Mouse (Mus musculus): Measurements from ENCODE around the gene Spint3. TPM values are rescaled to one million over a fixed set of nuclear protein-coding genes. Genes with fewer than 3 reads are reported as not detected.

Gene Spint3
- not detected in 2 replicates for polyA plus RNA-seq (2021; fragmentation: Nextera tagmentation)
- long read RNA-seq, experiment 1: 0 reads
- long read RNA-seq, experiment 2: 0 reads

DNA sequence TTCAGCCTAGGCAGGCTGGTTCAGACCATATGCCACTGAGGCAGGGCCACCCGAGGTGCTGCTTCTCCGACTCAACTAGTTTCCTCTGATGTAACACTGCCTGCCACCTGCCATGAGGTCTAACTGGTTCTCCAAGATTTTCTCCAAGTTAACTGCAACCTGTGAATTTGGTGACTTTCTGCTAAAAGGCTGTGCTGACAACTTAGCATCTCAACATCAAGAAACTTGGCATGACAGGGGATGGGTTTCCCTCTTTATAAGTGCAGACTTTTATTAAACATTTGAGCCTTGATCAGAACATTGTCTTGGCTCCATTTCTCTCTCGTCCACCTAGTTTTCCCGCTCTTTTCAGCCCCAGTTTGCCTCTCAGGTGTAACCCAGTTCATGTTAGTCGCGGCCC lies at the start of gene Spint3:
Gene Spint3 (minus strand): TSS at position 101 of the 400 bp plus-strand sequence.

DNA sequence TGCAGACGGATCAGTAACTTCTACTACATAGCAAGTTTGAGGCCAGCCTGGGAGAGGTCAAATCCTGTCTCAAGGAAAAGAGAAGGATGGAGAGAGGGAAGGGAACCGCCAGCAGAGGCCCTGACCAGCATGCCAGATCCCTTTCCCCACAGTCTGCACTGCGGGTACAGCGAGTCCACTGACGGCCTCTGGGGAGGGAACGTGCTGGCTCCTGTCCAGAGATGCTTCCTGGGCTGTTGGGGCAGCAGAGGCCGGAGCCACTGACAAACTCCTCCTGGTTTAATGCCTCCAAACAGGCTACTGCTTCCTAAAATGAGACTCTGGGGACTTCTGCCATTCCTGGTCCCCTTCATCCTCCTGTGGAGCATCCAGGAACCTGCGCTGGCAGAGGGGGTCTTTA lies 40.2 kb upstream of the Spint3 start, which contains the start of the genes Wfdc6b and Wfdc8:
Gene Wfdc6b (plus strand): TSS at position 52 of the 400 bp plus-strand sequence.
Gene Wfdc8 (minus strand): TSS at position 156 of the 400 bp plus-strand sequence.

DNA sequence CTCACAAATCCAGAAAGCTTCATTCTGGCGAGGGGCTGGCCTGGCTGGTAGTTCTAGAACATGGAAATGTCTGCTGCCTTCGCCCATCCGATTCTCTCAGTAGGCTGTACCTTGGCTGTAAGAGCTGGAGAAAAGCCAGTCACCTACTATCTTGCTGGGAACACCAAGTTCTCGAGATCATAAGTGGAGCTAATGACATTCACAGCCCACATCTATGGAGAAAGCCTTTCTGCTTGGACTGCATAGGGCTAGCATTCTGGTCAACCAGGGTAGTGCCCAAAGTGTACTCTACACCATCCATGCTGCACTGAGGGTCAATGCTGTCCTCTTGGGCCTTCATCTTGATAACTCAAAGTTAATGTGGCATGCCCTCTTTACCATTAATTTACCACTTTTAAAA lies 20.2 kb upstream of the Spint3 start, which contains the start of gene Eppin:
Gene Eppin (minus strand): TSS at position 101 of the 400 bp plus-strand sequence.

GRCm38 (mm10) chr2:164585025-164585725 lies 11.9 kb upstream of the Spint3 start, which contains the start of gene Wfdc6a:
TSS of gene Wfdc6a (minus strand) at chr2:164585447.

GRCm38 (mm10) chr2:164562391-164563188 lies 10.7 kb downstream of the Spint3 start, which contains the start of gene Wfdc2:
TSS of gene Wfdc2 (plus strand) at chr2:164562413.

Other genes with a start within 250 kb of the Spint3 start
- gene Svs5, start 240.7 kb downstream of the Spint3 start, polyA plus RNA-seq (2021; fragmentation: Nextera tagmentation): not detected in 2 replicates
- gene Slpi, start 184.4 kb downstream of the Spint3 start, polyA plus RNA-seq (2021; fragmentation: Nextera tagmentation): 0.24 and 0.45 TPM in 2 replicates
- gene Rbpjl, start 170.3 kb downstream of the Spint3 start, polyA plus RNA-seq (2021; fragmentation: Nextera tagmentation): 0.21 TPM in 2 replicates
- gene Matn4, start 168.3 kb downstream of the Spint3 start, polyA plus RNA-seq (2021; fragmentation: Nextera tagmentation): 2.3 and 2.6 TPM in 2 replicates
- 189 and 290 TPM in 2 replicates for gene Sdc4, start 129.6 kb downstream of the Spint3 start, polyA plus RNA-seq (2021; fragmentation: Nextera tagmentation)
- gene Sys1, start 116.5 kb downstream of the Spint3 start, polyA plus RNA-seq (2021; fragmentation: Nextera tagmentation): 122 and 133 TPM in 2 replicates
- 8.3 and 10.1 TPM in 2 replicates for gene Gm20458, start 112.5 kb downstream of the Spint3 start, polyA plus RNA-seq (2021; fragmentation: Nextera tagmentation)
- gene Trp53tg5, start 99.7 kb downstream of the Spint3 start, polyA plus RNA-seq (2021; fragmentation: Nextera tagmentation): not detected in 2 replicates
- 184 and 200 TPM in 2 replicates for gene Dbndd2, start 87.4 kb downstream of the Spint3 start, polyA plus RNA-seq (2021; fragmentation: Nextera tagmentation)
- gene Pigt, start 75.9 kb downstream of the Spint3 start, polyA plus RNA-seq (2021; fragmentation: Nextera tagmentation): 48.8 and 68.4 TPM in 2 replicates
- 0.52 and 8.3 TPM in 2 replicates for gene Wfdc2, start 11.0 kb downstream of the Spint3 start, polyA plus RNA-seq (2021; fragmentation: Nextera tagmentation)
- gene Wfdc6a, start 12.0 kb upstream of the Spint3 start, polyA plus RNA-seq (2021; fragmentation: Nextera tagmentation): not detected in 2 replicates
- gene Eppin, start 20.1 kb upstream of the Spint3 start, polyA plus RNA-seq (2021; fragmentation: Nextera tagmentation): not detected in 2 replicates
- not detected in 2 replicates for gene Wfdc6b, start 40.1 kb upstream of the Spint3 start, polyA plus RNA-seq (2021; fragmentation: Nextera tagmentation)
- not detected in 2 replicates for gene Wfdc8, start 40.2 kb upstream of the Spint3 start, polyA plus RNA-seq (2021; fragmentation: Nextera tagmentation)
- gene Wfdc16, start 65.3 kb upstream of the Spint3 start, polyA plus RNA-seq (2021; fragmentation: Nextera tagmentation): not detected in 2 replicates
- gene Wfdc10, start 82.6 kb upstream of the Spint3 start, polyA plus RNA-seq (2021; fragmentation: Nextera tagmentation): not detected in 2 replicates
- gene Wfdc9, start 83.1 kb upstream of the Spint3 start, polyA plus RNA-seq (2021; fragmentation: Nextera tagmentation): not detected in 2 replicates
- not detected in 2 replicates for gene Wfdc11, start 100.6 kb upstream of the Spint3 start, polyA plus RNA-seq (2021; fragmentation: Nextera tagmentation)
- not detected in 2 replicates for gene Wfdc13, start 111.6 kb upstream of the Spint3 start, polyA plus RNA-seq (2021; fragmentation: Nextera tagmentation)
- not detected in 2 replicates for gene Spint4, start 125.0 kb upstream of the Spint3 start, polyA plus RNA-seq (2021; fragmentation: Nextera tagmentation)
- gene Spint5, start 141.8 kb upstream of the Spint3 start, polyA plus RNA-seq (2021; fragmentation: Nextera tagmentation): not detected in 2 replicates
- gene Wfdc3, start 172.5 kb upstream of the Spint3 start, polyA plus RNA-seq (2021; fragmentation: Nextera tagmentation): 3.3 and 3.5 TPM in 2 replicates
- gene Dnttip1, start 172.5 kb upstream of the Spint3 start, polyA plus RNA-seq (2021; fragmentation: Nextera tagmentation): 4.1 and 5.2 TPM in 2 replicates
- 0.83 and 0.95 TPM in 2 replicates for gene Ube2c, start 196.4 kb upstream of the Spint3 start, polyA plus RNA-seq (2021; fragmentation: Nextera tagmentation)
- not detected in 2 replicates for gene Tnnc2, start 206.5 kb upstream of the Spint3 start, polyA plus RNA-seq (2021; fragmentation: Nextera tagmentation)
- 39.6 and 48.3 TPM in 2 replicates for gene Snx21, start 212.4 kb upstream of the Spint3 start, polyA plus RNA-seq (2021; fragmentation: Nextera tagmentation)
- gene Acot8, start 231.4 kb upstream of the Spint3 start, polyA plus RNA-seq (2021; fragmentation: Nextera tagmentation): 19.2 and 21.1 TPM in 2 replicates
- gene Zswim3, start 231.6 kb upstream of the Spint3 start, polyA plus RNA-seq (2021; fragmentation: Nextera tagmentation): 10.3 and 10.8 TPM in 2 replicates
- gene Zswim1, start 249.2 kb upstream of the Spint3 start, polyA plus RNA-seq (2021; fragmentation: Nextera tagmentation): 26.3 and 29.5 TPM in 2 replicates

All from layer of hippocampus, adult 6 months (tissue).